Mouse (Mus musculus) spleen, adult 12 weeks (tissue): ENCODE results near the gene Acsf2.

Experiments
- DNase-seq: peaks from one replicate; pipeline ENCODE4 v3.0.0; 2022; ENCODE audit warnings: low spot score

Gene Acsf2

DNA sequence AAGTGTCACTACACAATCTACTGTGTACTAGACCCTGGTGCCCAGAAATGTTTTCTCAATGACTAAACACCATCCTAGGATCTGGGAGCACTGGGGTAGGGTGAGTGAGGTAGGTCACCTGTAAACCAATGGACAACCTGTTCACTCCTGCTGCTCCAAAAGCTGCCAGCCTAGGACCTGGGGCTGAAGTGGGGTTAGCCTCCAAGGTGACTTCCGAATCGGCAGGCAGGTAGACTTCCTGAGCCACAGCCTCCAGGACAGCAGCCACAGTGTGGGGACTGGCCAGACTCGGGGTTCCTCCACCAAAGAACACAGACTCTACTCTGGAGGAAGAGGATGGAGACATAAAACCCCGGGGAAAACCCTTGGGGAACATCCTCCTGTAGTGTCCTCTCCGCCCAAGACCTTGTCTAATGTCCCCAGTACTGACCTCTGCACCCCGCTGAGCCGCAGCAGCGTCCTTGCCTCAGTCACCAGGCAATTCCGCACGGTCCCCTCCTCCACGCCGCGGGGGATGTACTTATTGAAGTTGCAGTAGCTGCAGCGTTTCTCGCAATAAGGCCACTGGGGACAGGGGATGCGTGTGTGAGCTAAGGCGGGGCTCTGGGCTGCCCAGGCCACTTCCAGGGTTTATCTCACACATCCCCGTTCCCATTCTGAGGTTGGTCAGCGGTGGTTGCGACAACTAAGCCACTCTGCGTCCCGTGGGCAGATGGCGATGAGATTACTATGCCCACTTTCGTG, 53.5 kb downstream of the Acsf2 start:
- no peak for DNase-seq

DNA sequence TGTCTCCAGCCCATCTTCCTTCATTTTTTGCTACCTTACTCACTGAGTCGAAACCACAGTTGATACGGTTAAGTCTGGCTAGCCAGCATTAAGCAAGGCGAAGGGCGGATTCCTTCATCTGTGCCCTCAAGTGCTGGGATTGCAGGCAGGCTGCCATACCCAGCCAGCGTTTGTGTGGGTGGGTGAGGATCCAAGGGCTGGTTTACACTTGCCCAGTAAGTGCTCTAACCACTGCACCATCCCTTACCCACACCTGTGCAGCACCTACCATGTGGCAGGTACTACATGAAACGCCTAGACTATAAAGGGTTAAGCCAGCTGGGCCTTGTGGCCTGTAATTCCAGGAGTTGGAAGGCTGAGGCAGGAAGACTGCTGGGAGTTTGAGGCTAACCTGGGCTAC, 54.4 kb downstream of the Acsf2 start:
- DNase-seq = no peak

DNA sequence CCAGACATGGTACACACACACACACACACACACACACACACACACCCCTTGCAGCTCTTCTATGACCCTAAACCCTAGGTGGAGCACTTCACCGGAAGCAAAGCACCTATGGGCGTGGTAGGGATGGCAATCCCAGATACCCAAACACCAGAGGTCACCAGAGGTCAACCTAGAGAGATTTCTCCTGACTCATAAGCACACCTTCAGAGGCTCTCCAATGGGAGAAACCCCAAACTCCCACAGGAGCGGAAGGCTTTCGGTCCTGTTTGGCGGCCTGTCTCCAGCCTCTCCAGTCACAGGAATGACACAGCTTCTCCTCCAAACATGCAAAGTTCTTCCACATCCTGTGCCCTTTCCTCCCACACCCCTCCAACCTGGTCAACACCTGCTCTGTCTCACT, 55.3 kb downstream of the Acsf2 start:
- no peak for DNase-seq

- DNase-seq = no peak
Observed at GRCm38 (mm10) chr11:94544422-94544821, 57.2 kb downstream of the Acsf2 start.

- peak; percentile 33 for DNase-seq
Observed at GRCm38 (mm10) chr11:94543932-94544331, 57.7 kb downstream of the Acsf2 start.

- no peak for DNase-seq
Observed at GRCm38 (mm10) chr11:94543344-94543743, 58.3 kb downstream of the Acsf2 start.

- no peak for DNase-seq
Observed at GRCm38 (mm10) chr11:94542400-94542799, 59.3 kb downstream of the Acsf2 start.

DNA sequence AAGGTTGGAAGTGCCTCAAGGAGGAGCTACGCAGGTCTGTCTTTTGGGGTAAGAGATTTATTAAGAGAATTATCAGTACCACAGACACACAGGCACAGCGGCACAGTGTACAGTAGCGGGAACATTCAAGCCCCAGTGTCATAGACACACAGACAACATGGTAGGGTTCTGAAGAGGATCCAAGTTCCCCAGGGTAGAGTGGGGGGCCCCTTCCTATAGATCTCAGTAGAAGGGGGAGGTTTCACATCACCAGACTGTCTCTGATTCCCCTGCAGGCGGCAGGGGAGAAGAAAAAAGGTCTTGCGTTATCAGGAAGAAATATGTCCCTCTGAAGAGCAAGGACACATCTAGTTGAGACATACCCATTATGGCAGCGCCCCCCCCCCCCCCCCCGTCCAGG, 61.9 kb downstream of the Acsf2 start:
- DNase-seq = no peak

- DNase-seq = no peak
Observed at GRCm38 (mm10) chr11:94538733-94539292, 62.9 kb downstream of the Acsf2 start.

DNA sequence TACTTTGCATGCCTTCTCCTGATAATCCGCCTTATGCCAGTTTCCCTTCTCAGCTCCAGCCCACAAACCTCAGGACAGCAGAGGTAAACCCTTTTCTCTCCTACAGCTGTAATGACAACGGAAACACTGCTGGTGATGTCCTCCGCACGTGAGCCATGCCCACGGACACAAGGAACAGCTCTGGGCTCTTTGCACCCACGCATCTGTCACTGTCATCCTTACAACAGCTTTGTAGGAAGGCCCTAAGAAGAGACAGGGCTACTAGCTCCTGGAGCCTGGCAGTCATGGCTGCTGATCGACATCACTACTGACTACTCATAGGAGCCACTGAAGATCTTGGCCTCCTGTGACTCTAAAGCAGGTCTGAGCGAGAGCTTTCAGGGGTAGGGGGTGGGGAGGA, 68.5 kb downstream of the Acsf2 start:
- DNase-seq = no peak

GRCm38 (mm10) chr11:94528879-94529278, 72.8 kb downstream of the Acsf2 start:
- DNase-seq = no peak

GRCm38 (mm10) chr11:94526171-94526879, 75.3 kb downstream of the Acsf2 start:
- DNase-seq = no peak

GRCm38 (mm10) chr11:94521219-94521843, 80.3 kb downstream of the Acsf2 start, which contains the start of gene Mycbpap:
Gene Mycbpap (minus strand): TSS chr11:94521742.
- peak; percentile 6 for DNase-seq

- DNase-seq = no peak
Observed at GRCm38 (mm10) chr11:94513452-94513851, 88.2 kb downstream of the Acsf2 start.

DNA sequence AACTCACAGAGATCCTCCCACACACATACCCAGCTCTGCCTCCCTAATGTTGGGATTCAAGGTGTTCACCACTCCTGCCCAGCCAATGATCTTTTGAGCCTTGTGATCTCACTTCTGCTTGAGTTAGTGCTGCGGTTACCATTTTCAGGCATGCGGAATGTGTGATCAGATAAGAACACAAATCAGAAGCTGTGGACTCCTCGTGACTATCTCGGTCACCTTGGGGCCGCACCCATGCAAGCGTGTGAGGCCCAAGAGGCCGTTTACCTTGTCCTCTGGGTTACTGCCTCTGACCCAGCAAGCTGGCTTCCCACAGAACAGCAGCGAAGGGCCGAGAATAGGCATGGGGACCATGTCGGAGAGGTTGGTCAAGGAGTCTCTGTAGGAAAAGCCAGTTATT, 92.7 kb downstream of the Acsf2 start:
- no peak for DNase-seq
